Mouse (Mus musculus) lung, embryonic 14.5 days (tissue): ENCODE results near the gene Mgat3. TPM values are rescaled to one million over a fixed set of nuclear protein-coding genes. Genes with fewer than 3 reads are reported as not detected.

Experiments
- ATAC-seq: fragments of 200-750 bp; cut with Nextera tagmentation; 2 replicates; pipeline ENCODE4 v1.8.0; 2017; ENCODE audit warnings: mild to moderate bottlenecking, moderate TSS enrichment, moderate library complexity; ENCODE audit not compliant: insufficient read depth
- DNase-seq: peaks from one replicate; pipeline ENCODE4 v3.0.0-alpha.2; 2015
- H3K27ac ChIP-seq: fragments of 300-500 bp; sonication (generic); 2 replicates; pipeline ENCODE4 v1.5.1; 2014; ENCODE audit warnings: low read depth, mild to moderate bottlenecking, moderate library complexity
- H3K27me3 ChIP-seq: fragments of 300-500 bp; sonication (generic); 2 replicates; pipeline ENCODE4 v1.6.1; 2014; ENCODE audit warnings: low read length, control low read depth; ENCODE audit not compliant: insufficient read depth
- H3K36me3 ChIP-seq: fragments of 300-500 bp; sonication (generic); 2 replicates; pipeline ENCODE4 v1.6.1; 2014; ENCODE audit warnings: control low read depth; ENCODE audit not compliant: insufficient read depth
- H3K4me1 ChIP-seq: fragments of 300-500 bp; sonication (generic); 2 replicates; pipeline ENCODE4 v1.6.1; 2014; ENCODE audit warnings: antibody characterized with exemption, control low read depth; ENCODE audit not compliant: insufficient read depth
- H3K4me2 ChIP-seq: fragments of 300-500 bp; sonication (generic); 2 replicates; pipeline ENCODE4 v1.6.1; 2014; ENCODE audit warnings: mild to moderate bottlenecking
- H3K4me3 ChIP-seq: fragments of 300-500 bp; sonication (generic); 2 replicates; pipeline ENCODE4 v1.5.1; 2014; ENCODE audit warnings: low read depth, low read length
- H3K9ac ChIP-seq: fragments of 300-500 bp; sonication (generic); 2 replicates; pipeline ENCODE4 v1.6.1; 2014
- H3K9me3 ChIP-seq: fragments of 300-500 bp; sonication (generic); 2 replicates; pipeline ENCODE4 v1.6.1; 2016; ENCODE audit warnings: low read depth, low read length, control low read depth
- CTCF ChIP-seq: IDR thresholded peaks from 2 replicates; pipeline ENCODE4 v1.5.1; 2016; ENCODE audit warnings: antibody characterized with exemption, low read depth
- WGBS: fragments of 180-500 bp; shearing (Covaris S2); extraction: QIAGEN DNeasy Blood & Tissue Kit; methylation state at CpG from one replicate; pipeline ENCODE4 v1.1.7; 2014; 5-methylcytosine and 5-hydroxymethylcytosine counted together
- polyA plus RNA-seq: library from polyadenylated mRNA; unstranded; fragments of >200 nt; fragmentation: Nextera tagmentation; extraction: Ambion mirVana; gene quantifications from 2 replicates; pipeline ENCODE4 v1.2.1, GENCODE M21; 2014

Gene Mgat3
- polyA plus RNA-seq, 1 experiment from 2014 or later: 7.7 TPM

GRCm38 (mm10) chr15:80174598-80174875 lies 1.0 kb downstream of the Mgat3 start:
- H3K9me3 ChIP-seq: no peaks in the 10 kb centered on the region
- ATAC-seq (no peak), DNase-seq (peak; percentile 50)
- peak overlapping the region; percentile 86 for H3K4me2 ChIP-seq
- WGBS: 3% methylated on average over 5 of the region's 5 CpGs
- H3K36me3 ChIP-seq: no peaks in the 10 kb centered on the region
- peak overlapping the region; percentile 87 for H3K9ac ChIP-seq
- 0 out of 2 replicates have a peak, but pooled peaks cover 3% of the 10 kb centered on the region for H3K27me3 ChIP-seq
- TF ChIP-seq CTCF: no peak
- 0 out of 2 replicates have a peak, but pooled peaks cover 4% of the 10 kb centered on the region for H3K4me1 ChIP-seq
- no peak overlapping the region for H3K27ac ChIP-seq
- H3K4me3 ChIP-seq: peak overlapping the region; percentile 80

GRCm38 (mm10) chr15:80175316-80175715 lies 1.8 kb downstream of the Mgat3 start:
- TF ChIP-seq CTCF: no peak
- no peak overlapping the region for H3K9ac ChIP-seq
- WGBS: 77% methylated on average over 9 of the region's 9 CpGs
- ATAC-seq (no peak), DNase-seq (no peak)
- peak overlapping the region; percentile 80; the same call in 1 of the 2 replicates for H3K4me3 ChIP-seq
- no peaks in the 10 kb centered on the region for H3K9me3 ChIP-seq
- peak overlapping the region; percentile 86 for H3K4me2 ChIP-seq
- 0 out of 2 replicates have a peak, but pooled peaks cover 4% of the 10 kb centered on the region for H3K4me1 ChIP-seq
- no peaks in the 10 kb centered on the region for H3K36me3 ChIP-seq
- no peak overlapping the region for H3K27ac ChIP-seq
- 0 out of 2 replicates have a peak, but pooled peaks cover 3% of the 10 kb centered on the region for H3K27me3 ChIP-seq

- WGBS: 72% methylated on average over 5 of the region's 6 CpGs
- 0 out of 2 replicates have a peak, but pooled peaks cover 4% of the 10 kb centered on the region for H3K4me1 ChIP-seq
- no peak for TF ChIP-seq CTCF
Observed at GRCm38 (mm10) chr15:80175756-80176155, 2.2 kb downstream of the Mgat3 start.

GRCm38 (mm10) chr15:80181561-80181960 lies 8.0 kb downstream of the Mgat3 start:
- 87% methylated on average over 7 of the region's 7 CpGs for WGBS
- H3K9ac ChIP-seq: no peak overlapping the region
- no peak for TF ChIP-seq CTCF

More at GRCm38 (mm10) chr15:80175756-80176155, 2.2 kb downstream of the Mgat3 start:
- Histone ChIP-seq H3K9ac (no peak overlapping the region), H3K27me3 (0 out of 2 replicates have a peak, but pooled peaks cover 3% of the 10 kb centered on the region), H3K4me3 (no peak overlapping the region), H3K4me2 (no peak overlapping the region), H3K27ac (no peak overlapping the region), H3K9me3 (no peaks in the 10 kb centered on the region), H3K36me3 (no peaks in the 10 kb centered on the region)
- DNase-seq: no peak
- no peak for ATAC-seq

GRCm38 (mm10) chr15:80182072-80182700 lies 8.7 kb downstream of the Mgat3 start:
- no peaks in the 10 kb centered on the region for H3K9me3 ChIP-seq
- no peaks in the 10 kb centered on the region for H3K27me3 ChIP-seq
- ATAC-seq (no peak), DNase-seq (no peak)
- H3K27ac ChIP-seq: no peak overlapping the region
- no peaks in the 10 kb centered on the region for H3K36me3 ChIP-seq
- no peak for TF ChIP-seq CTCF
- no peaks in the 10 kb centered on the region for H3K4me1 ChIP-seq
- WGBS: 80% methylated on average over 4 of the region's 4 CpGs
- H3K4me3 ChIP-seq: no peak overlapping the region
- no peak overlapping the region for H3K4me2 ChIP-seq
- H3K9ac ChIP-seq: no peak overlapping the region

More at GRCm38 (mm10) chr15:80181561-80181960, 8.0 kb downstream of the Mgat3 start:
- Histone ChIP-seq H3K4me3 (no peak overlapping the region), H3K36me3 (no peaks in the 10 kb centered on the region), H3K27me3 (no peaks in the 10 kb centered on the region), H3K4me2 (no peak overlapping the region), H3K27ac (no peak overlapping the region), H3K4me1 (no peaks in the 10 kb centered on the region), H3K9me3 (no peaks in the 10 kb centered on the region)
- ATAC-seq: no peak
- DNase-seq: no peak

- Histone ChIP-seq H3K27ac (no peak overlapping the region), H3K9me3 (no peaks in the 10 kb centered on the region), H3K27me3 (no peaks in the 10 kb centered on the region), H3K9ac (no peak overlapping the region), H3K4me3 (no peak overlapping the region), H3K4me2 (no peak overlapping the region), H3K4me1 (no peaks in the 10 kb centered on the region; the same call in 1 of the 2 replicates), H3K36me3 (no peaks in the 10 kb centered on the region)
- DNase-seq: no peak
- no peak for TF ChIP-seq CTCF
- ATAC-seq: no peak
- WGBS: 70% methylated on average over 5 of the region's 5 CpGs
Observed at GRCm38 (mm10) chr15:80188927-80189326, 15.4 kb downstream of the Mgat3 start.

- ATAC-seq: 0 out of 2 replicates have a peak, but pooled peaks have one; percentile 35
Observed at GRCm38 (mm10) chr15:80190075-80190474, 16.6 kb downstream of the Mgat3 start.

More at GRCm38 (mm10) chr15:80190075-80190474, 16.6 kb downstream of the Mgat3 start:
- Histone ChIP-seq H3K27me3 (no peaks in the 10 kb centered on the region), H3K9ac (no peak overlapping the region), H3K4me1 (no peaks in the 10 kb centered on the region; the same call in 1 of the 2 replicates), H3K36me3 (no peaks in the 10 kb centered on the region), H3K27ac (no peak overlapping the region), H3K4me3 (no peak overlapping the region), H3K9me3 (no peaks in the 10 kb centered on the region), H3K4me2 (no peak overlapping the region)
- TF ChIP-seq CTCF: no peak
- DNase-seq: no peak
- 68% methylated on average over 4 of the region's 4 CpGs for WGBS
